Mouse (Mus musculus) liver, postnatal 0 days (tissue): ENCODE results near the gene Sdk1.
A peak's percentile ranks its signal among the peaks of the same experiment; 100 is the strongest.

Experiments
- CTCF ChIP-seq: sonication (generic); IDR thresholded peaks from 2 replicates; pipeline ENCODE4 v1.5.1; 2016; ENCODE audit warnings: antibody characterized with exemption, low read depth
- EP300 ChIP-seq: IDR thresholded peaks from 2 replicates; pipeline ENCODE4 v1.6.1; 2016; ENCODE audit warnings: antibody characterized with exemption, low read depth, mild to moderate bottlenecking

GRCm38 (mm10) chr5:141985003-141985402, 743.7 kb downstream of the Sdk1 start:
- TF ChIP-seq CTCF (peak; percentile 84), EP300 (no peak)
